Mouse (Mus musculus) ES-Bruce4 (cell line): ENCODE measurements around the gene Nacc1.

Source experiments
- CTCF ChIP-seq: IDR thresholded peaks from one replicate; pipeline ENCODE4 v1.8.1; 2011; ENCODE audit warnings: low read depth, low read length
- POLR2A ChIP-seq: IDR thresholded peaks from one replicate; pipeline ENCODE4 v1.8.1; 2011; ENCODE audit warnings: low read length; ENCODE audit not compliant: insufficient read depth

GRCm38 (mm10) chr8:84718476-84718875 is 30.8 kb upstream of the Nacc1 start:
- no peak for TF ChIP-seq CTCF
- no peak for TF ChIP-seq POLR2A
